Mouse (Mus musculus) stomach, adult 2 months (tissue): ENCODE data around the gene Tmem171. TPM values are rescaled to one million over a fixed set of nuclear protein-coding genes. Genes with fewer than 3 reads are reported as not detected.

ENCODE experiments used
- polyA plus RNA-seq: library from polyadenylated mRNA; depleted of rRNA; stranded (reverse); fragments of >200 nt; gene quantifications from 2 replicates; pipeline ENCODE4 v1.2.3, GENCODE M21; 2012; rRNA removed

Gene Tmem171
- polyA plus RNA-seq: 20.3 and 23.5 TPM in 2 replicates

DNA sequence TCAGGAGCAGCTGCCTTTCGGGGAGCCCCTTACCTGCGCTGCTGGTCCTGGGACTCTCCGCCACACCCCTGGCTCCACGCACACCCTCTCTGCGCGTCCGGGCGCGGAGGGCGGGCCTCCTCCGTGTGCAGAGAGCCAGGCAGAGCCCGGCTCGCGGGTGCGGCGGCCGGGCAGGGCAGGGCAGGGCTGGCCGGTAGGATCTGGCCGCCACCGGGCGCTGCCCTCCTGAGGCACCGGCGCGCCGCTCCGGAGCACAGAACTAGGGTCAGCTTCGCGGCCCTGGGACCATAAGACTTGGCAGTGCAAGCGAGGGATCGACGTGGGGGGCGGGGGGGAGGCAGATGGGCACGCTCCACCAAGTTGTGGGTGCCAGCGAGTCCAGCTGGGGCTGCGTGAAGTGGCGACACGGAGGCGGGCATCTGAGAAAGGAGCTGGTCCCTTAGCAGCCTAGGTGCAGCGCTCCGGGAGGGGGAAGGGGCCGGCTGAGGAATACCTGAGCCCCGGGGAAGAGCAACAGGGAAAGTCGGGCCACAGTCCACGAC lies at the start of gene Tmem171:
Tmem171 (minus strand) TSS at position 62 of the 542 bp plus-strand sequence.

GRCm38 (mm10) chr13:98637145-98637544 lies 57.5 kb downstream of the Tmem171 start, which contains the start of gene Tmem174:
TSS of gene Tmem174 (minus strand) at chr13:98637410.

Other genes with a start within 250 kb of the Tmem171 start
- gene Gm10320, start 202.8 kb downstream of the Tmem171 start, polyA plus RNA-seq: 0.30 and 0.55 TPM in 2 replicates
- gene Tmem174, start 57.4 kb downstream of the Tmem171 start, polyA plus RNA-seq: not detected in 2 replicates
- gene Fcho2, start 120.6 kb upstream of the Tmem171 start, polyA plus RNA-seq: 1.6 and 2.0 TPM in 2 replicates
- 2.0 and 3.3 TPM in 2 replicates for gene Tnpo1, start 231.6 kb upstream of the Tmem171 start, polyA plus RNA-seq